Mouse (Mus musculus): ENCODE measurements around the gene Ube4a.

- no peak for TF ChIP-seq EP300 (IDR thresholded peaks at IDR 0.05; ENCODE audit: low read length)
- no peak for TF ChIP-seq ZNF384 (IDR thresholded peaks at IDR 0.05; ENCODE audit: low read depth, low read length)
- no peak for TF ChIP-seq POLR2A (IDR thresholded peaks at IDR 0.05; ENCODE audit: low read depth, low read length)
- no peak for TF ChIP-seq E2F4 (IDR thresholded peaks at IDR 0.05; ENCODE audit: insufficient replicate concordance, low read depth, low read length)
- TF ChIP-seq CTCF (conservative IDR thresholded peaks at IDR 0.05 in 1 of 2, IDR thresholded peaks at IDR 0.05 in 1 of 2; ENCODE audit: low read depth in 2 of 2, low read length in 2 of 2): no peak
- TF ChIP-seq MAX (IDR thresholded peaks at IDR 0.05; ENCODE audit: low read length): no peak
- no peak for TF ChIP-seq POLR2AphosphoS2 (IDR thresholded peaks at IDR 0.05; ENCODE audit: low read depth, low read length)
- TF ChIP-seq RCOR1 (conservative IDR thresholded peaks at IDR 0.05; ENCODE audit: low read depth, low read length): no peak
- TF ChIP-seq BHLHE40 (IDR thresholded peaks at IDR 0.05; ENCODE audit: low read depth, low read length): no peak
- TF ChIP-seq CHD1 (IDR thresholded peaks at IDR 0.05; ENCODE audit: low read depth, low read length): no peak
- TF ChIP-seq RAD21 (IDR thresholded peaks at IDR 0.05; ENCODE audit: low read depth, low read length): no peak
Observed at GRCm38 (mm10) chr9:45009180-45010078, 44.0 kb upstream of the Ube4a start, which contains the start of gene Cd3e.
